Mouse (Mus musculus): ENCODE measurements around the gene Vrtn. TPM values are rescaled to one million over a fixed set of nuclear protein-coding genes. Genes with fewer than 3 reads are reported as not detected.

Gene Vrtn
- total RNA-seq, 2 experiments from 2014 or later: not detected

- DNase-seq (ENCODE audit: low spot score in 2 of 2): no peak
- intact Hi-C loops (cut with DNase I): no loop called here
Observed at GRCm38 (mm10) chr12:84684569-84684968, 43.8 kb downstream of the Vrtn start.

GRCm38 (mm10) chr12:84686176-84686575, 45.4 kb downstream of the Vrtn start:
- intact Hi-C loops (cut with DNase I): no loop called here
- DNase-seq (ENCODE audit: low spot score in 2 of 2): no peak

GRCm38 (mm10) chr12:84687531-84687930, 46.7 kb downstream of the Vrtn start:
- DNase-seq (ENCODE audit: low spot score in 2 of 2): no peak
- intact Hi-C loops (cut with DNase I): no loop called here

GRCm38 (mm10) chr12:84689051-84689450, 48.2 kb downstream of the Vrtn start:
- DNase-seq (ENCODE audit: low spot score in 2 of 2): no peak
- intact Hi-C loops (cut with DNase I): no loop called here

- no peak for DNase-seq (ENCODE audit: low spot score in 2 of 2)
- intact Hi-C loops (cut with DNase I): no loop called here
Observed at GRCm38 (mm10) chr12:84691347-84691746, 50.5 kb downstream of the Vrtn start.

GRCm38 (mm10) chr12:84692141-84692540, 51.3 kb downstream of the Vrtn start:
- intact Hi-C loops (cut with DNase I): no loop called here
- no peak for DNase-seq (ENCODE audit: low spot score in 2 of 2)

GRCm38 (mm10) chr12:84698319-84699081, 57.7 kb downstream of the Vrtn start, which contains the start of gene Syndig1l:
Gene Syndig1l (minus strand): TSS chr12:84698831.
- DNase-seq (ENCODE audit: low spot score in 2 of 2): peak in 1 of 2 experiments; percentile 48
- intact Hi-C loops (cut with DNase I): loop anchor here (5.0 kb wide), 1 partner anchor 46 kb away; no protein-coding TSS in a partner anchor

Other genes starting within 250 kb of the Vrtn start
- gene Entpd5, start 232.0 kb upstream of the Vrtn start, total RNA-seq (2021): 10 to 100 TPM; 21.6 to 23.6 TPM
- 1 to 10 TPM; 6.8 to 8.3 TPM for gene Bbof1, start 231.9 kb upstream of the Vrtn start, total RNA-seq (2021)
- gene Rnf113a2, start 223.8 kb upstream of the Vrtn start, total RNA-seq (2021): 10 to 100 TPM; 10.8 to 13.7 TPM
- gene Aldh6a1, start 190.0 kb upstream of the Vrtn start, total RNA-seq (2021): 10 to 100 TPM; 35.3 to 39.5 TPM
- gene Lin52, start 189.6 kb upstream of the Vrtn start, total RNA-seq (2021): 10 to 100 TPM; 18.9 to 20.3 TPM
- gene Vsx2, start 71.3 kb upstream of the Vrtn start, total RNA-seq (2021): under 1 TPM; 0.17 to 0.24 TPM
- gene Abcd4, start 23.6 kb upstream of the Vrtn start, total RNA-seq (2021): 10 to 100 TPM; 10.4 to 11.9 TPM
- gene Syndig1l, start 57.8 kb downstream of the Vrtn start, total RNA-seq (2021): 10 to 100 TPM; 12.4 to 17.5 TPM
- 10 to 100 TPM; 28.7 to 30.5 TPM for gene Npc2, start 132.1 kb downstream of the Vrtn start, total RNA-seq (2021)
- 10 to 100 TPM; 55.3 to 61.8 TPM for gene Isca2, start 132.2 kb downstream of the Vrtn start, total RNA-seq (2021)
- 1 to 10 TPM; 1.1 to 1.2 TPM for gene Ltbp2, start 235.5 kb downstream of the Vrtn start, total RNA-seq (2021)